Mouse (Mus musculus) thymus, postnatal 25 days (tissue): ENCODE measurements around the gene Smad1.
"Not testable (repeated sequence)": the region's sequence is repeated elsewhere in the genome, so short reads cannot be mapped to it uniquely, and the experiment has no call there.

Experiments used
- DNase-seq: peaks from one replicate; pipeline ENCODE4 v3.0.0; 2022

The Smad1 gene

GRCm38 (mm10) chr8:79398994-79399650 lies at the start of gene Smad1:
TSS of gene Smad1 (minus strand) at chr8:79399518.
- peak; percentile 86 for DNase-seq

GRCm38 (mm10) chr8:79447260-79447853 lies 48.0 kb upstream of the Smad1 start:
- no peak for DNase-seq

GRCm38 (mm10) chr8:79443460-79444098 lies 44.3 kb upstream of the Smad1 start:
- no peak for DNase-seq

- no peak for DNase-seq
Measured at GRCm38 (mm10) chr8:79433953-79434500, 34.7 kb upstream of the Smad1 start.

DNA sequence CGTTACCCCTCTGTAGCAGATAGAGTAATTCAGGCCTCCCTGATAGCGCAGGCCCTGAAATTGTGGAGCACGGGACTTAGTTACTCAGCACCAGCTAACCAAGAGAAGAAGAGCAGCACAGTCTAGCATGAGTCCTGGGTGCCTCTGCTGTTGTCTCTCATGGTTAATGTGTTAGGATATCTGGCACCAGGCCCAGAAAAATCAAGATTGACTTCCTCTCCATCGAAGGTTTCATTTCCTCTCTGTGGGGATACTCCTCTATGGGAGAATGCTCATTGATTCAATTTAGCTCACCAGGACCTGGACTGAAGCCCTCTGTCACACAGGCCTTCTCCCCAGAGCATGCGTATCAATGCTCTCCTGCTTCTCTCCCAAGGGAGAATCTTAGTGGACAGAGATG lies 15.6 kb upstream of the Smad1 start:
- DNase-seq: no peak

DNA sequence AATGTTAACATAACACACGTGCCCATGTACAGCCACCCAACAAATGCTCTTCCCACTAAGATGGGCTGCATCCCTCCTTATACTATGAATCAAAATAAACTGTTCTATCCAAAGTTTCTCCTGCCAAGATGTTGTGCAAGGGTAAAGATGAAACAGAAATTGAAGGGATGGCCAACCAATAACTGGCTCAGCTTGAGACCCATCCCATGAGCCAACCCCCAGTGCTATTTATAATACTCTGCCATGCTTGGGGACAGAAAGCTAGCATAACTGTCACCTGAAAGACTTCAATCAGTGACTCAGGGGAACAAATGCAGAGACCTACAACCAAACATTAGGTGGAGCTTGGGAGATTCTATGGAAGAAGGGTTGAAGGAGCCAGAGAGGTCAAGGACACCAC lies 11.2 kb upstream of the Smad1 start:
- no peak for DNase-seq

DNA sequence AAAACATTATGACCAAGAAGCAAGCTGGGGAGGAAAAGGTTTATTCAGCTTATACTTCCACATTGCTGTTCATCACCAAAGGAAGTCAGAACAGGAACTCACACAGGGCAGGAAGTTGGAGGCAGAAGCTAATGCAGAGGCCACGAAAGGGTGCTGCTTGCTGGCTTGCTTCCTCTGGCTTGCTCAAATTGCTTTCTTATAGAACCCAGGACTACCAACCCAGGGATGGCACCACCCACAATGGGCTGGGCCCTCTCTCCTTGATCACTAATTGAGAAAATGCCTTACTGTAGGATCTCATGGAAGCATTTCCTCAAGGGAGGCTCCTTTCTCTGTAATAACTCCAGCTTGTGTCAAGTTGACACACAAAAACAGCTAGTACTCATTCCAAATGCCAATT lies 8.0 kb upstream of the Smad1 start:
- not testable (repeated sequence) for DNase-seq

GRCm38 (mm10) chr8:79404895-79405557 lies 5.7 kb upstream of the Smad1 start:
- no peak for DNase-seq

DNA sequence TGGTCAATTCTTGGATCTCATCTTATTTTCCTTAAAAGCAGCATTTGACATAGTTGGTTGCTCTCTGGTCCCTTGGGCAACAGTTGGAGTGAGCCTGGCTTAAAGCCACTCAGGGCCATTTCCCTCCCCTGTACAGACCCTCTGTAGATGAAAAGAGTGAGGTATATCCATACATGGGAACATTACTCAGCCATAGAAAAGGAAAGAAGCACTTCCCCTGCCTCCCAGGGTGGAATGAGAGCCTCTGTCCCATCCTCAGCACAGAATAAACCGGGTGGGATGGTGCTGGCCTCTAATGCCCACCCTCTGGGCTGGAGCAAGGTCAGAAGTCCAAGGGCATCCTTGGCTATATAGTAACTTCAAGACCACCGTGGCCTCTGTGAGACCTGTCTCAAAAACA lies 1.4 kb upstream of the Smad1 start:
- DNase-seq: no peak

- peak; percentile 49 for DNase-seq
Measured at GRCm38 (mm10) chr8:79398251-79398981, 902 bp downstream of the Smad1 start.

GRCm38 (mm10) chr8:79397705-79398250 lies 1.5 kb downstream of the Smad1 start:
- DNase-seq: peak; percentile 40

DNA sequence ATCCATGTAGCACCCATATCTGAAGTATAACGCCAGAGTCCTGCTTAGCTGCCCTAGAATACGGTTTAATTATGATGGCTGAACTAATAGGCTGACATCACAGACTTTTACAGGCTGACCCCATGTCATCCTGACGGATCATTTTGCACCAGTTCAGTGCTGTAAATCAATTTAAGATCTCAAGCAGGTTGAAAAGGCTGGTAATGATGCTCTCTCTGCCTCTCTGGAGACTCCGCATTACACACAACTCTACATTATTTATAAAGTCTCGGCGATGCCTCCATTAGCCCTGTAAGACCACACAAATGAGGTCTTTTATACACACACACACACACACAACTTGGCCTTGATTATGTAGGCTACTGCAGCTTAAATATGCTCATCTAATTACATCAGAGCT lies 2.4 kb downstream of the Smad1 start:
- no peak for DNase-seq

GRCm38 (mm10) chr8:79394009-79394408 lies 5.3 kb downstream of the Smad1 start:
- no peak for DNase-seq

- DNase-seq: no peak
Measured at GRCm38 (mm10) chr8:79393215-79393614, 6.1 kb downstream of the Smad1 start.

DNA sequence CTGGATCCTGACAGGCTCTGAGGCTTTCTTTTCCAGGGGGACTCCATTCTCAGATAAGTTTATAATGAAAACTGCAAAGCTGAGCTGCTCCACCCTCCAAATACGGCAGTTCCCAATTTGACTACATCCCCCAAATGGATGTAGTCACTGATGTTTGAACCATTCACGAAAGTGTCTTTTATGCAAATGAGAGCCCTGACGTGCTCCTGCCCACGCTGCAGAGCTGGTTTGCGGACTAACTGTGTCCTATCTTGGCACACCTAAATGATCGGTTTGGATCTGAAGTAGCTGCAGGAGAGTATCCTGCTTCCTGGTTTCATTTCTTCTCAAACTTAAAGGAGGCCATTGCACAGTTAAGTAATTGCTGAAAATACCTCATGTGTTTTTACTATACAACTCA lies 6.7 kb downstream of the Smad1 start:
- no peak for DNase-seq

- no peak for DNase-seq
Measured at GRCm38 (mm10) chr8:79391454-79391853, 7.9 kb downstream of the Smad1 start.

DNA sequence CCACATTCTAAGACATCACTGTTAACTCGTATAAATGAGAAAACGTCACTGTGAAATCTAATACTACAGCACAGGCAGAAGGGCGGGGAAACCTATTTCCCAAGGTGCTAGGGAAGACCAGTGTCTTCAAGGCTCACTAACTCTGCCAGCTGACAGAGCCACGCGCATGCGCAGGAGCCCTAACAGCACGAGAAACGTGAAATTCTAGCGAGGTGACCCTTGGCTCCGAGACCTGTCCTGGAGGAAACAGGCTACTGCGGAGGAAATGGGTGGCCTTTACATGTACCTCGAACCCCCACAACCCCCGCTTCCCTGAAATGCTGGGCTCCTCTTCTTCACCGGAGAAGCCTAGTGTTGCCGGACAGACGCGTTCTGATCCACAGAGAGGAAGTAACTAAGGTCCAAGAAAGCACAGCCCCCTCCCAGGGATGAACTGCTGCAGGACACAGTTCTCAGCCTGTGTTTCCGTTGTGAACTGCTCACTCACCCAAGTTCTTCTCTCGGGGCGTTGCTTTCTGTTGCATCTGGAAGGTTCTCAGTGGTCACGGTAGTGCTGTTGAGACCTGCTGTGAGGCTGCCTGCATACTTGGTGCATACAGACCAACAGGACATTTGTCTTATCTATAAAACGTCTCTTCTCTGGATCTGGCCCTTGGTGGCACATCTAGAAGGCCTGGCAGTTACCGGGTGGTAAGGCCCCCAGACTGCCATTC lies 10.1 kb downstream of the Smad1 start:
- no peak for DNase-seq

- DNase-seq: no peak
Measured at GRCm38 (mm10) chr8:79386831-79387230, 12.5 kb downstream of the Smad1 start.

GRCm38 (mm10) chr8:79386358-79386757 lies 13.0 kb downstream of the Smad1 start:
- DNase-seq: no peak

DNA sequence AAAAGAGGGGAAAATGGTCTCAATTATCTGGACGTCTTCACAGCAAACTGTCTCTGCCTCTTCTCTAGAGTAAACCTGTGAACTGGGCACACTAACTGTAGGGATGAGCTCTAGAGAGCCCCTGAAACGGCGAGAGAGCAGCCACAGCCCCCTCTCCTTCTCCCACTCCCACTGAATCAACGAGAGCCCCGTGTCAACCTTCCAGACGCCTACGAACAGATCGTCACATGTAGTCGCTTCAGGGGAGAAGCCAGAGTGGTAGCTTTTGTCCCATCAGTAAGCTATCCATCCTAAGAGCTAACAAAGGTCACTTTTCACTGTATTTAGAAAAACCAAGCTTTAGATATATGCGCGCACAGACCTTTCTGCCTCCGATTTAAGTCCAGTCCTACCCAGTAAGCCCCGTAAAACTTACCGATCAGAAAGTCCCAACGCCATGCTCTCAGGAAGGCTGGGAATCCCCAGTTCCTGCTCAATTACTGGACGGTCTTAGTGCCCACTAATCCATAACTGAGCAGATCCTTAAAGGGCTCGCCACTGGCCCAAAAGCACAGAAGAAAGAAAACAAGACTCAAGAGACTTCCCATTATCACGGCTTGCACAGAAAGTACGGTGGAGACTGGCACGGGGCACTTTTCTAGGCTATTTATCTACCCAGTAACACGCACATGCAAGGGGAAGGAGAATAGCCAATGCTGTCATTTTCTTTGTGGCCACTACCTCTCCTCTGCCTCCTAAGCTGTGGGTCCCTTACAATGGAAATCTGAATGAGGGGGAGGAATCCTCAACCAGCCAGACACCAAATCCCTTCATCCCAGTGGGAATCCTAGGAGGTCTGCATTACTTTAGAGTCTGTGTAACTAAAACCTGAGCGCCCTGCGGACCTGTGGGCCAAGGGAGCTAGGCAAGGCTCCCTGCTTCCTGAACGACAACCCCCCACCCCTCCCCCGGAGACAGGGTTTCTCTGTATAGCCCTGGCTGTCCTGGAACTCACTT lies 14.7 kb downstream of the Smad1 start:
- no peak for DNase-seq

DNA sequence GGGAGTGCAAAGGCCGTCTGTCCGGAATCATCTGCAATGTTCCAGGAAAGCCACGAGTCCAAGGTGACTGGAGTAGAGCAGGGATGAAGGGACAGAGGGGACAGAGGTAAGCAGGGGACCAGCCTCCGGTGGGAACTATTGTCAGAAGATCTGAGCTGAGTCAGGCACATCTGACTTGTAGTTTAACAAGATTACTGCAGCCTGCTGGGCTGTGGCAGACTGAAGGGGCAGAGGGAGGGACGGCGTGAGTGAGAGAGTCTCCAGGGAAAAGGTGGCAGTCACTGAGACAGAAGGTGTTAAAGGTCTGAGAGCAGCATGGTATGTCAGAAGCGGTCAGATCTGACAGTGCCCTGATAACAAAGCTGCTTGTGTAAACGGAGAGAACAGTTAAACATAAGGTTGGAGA lies 16.5 kb downstream of the Smad1 start:
- DNase-seq: no peak
